Mouse (Mus musculus): ENCODE data around the gene Zan.

Zan gene

GRCm38 (mm10) chr5:137419105-137419504, 57.8 kb downstream of the Zan start:
- no peak for DNase-seq (ENCODE audit: low read depth, low spot score)

GRCm38 (mm10) chr5:137414253-137414652, 62.6 kb downstream of the Zan start:
- DNase-seq (ENCODE audit: low read depth, low spot score) = no peak

- DNase-seq (ENCODE audit: low read depth, low spot score) = no peak
Observed at GRCm38 (mm10) chr5:137411235-137411634, 65.6 kb downstream of the Zan start.

GRCm38 (mm10) chr5:137410549-137410948, 66.3 kb downstream of the Zan start:
- no peak for DNase-seq (ENCODE audit: low read depth, low spot score)

- DNase-seq (ENCODE audit: low read depth, low spot score) = no peak
Observed at GRCm38 (mm10) chr5:137410066-137410465, 66.8 kb downstream of the Zan start.

GRCm38 (mm10) chr5:137409451-137409850, 67.4 kb downstream of the Zan start:
- no peak for DNase-seq (ENCODE audit: low read depth, low spot score)

- DNase-seq (ENCODE audit: low read depth, low spot score) = no peak
Observed at GRCm38 (mm10) chr5:137404081-137404480, 72.8 kb downstream of the Zan start.

GRCm38 (mm10) chr5:137394456-137394855, 82.4 kb downstream of the Zan start:
- no peak for DNase-seq (ENCODE audit: low read depth, low spot score)

GRCm38 (mm10) chr5:137391641-137392040, 85.2 kb downstream of the Zan start:
- no peak for DNase-seq (ENCODE audit: low read depth, low spot score)

GRCm38 (mm10) chr5:137386712-137387111, 90.2 kb downstream of the Zan start:
- DNase-seq (ENCODE audit: low read depth, low spot score) = no peak

- no peak for DNase-seq (ENCODE audit: low read depth, low spot score)
Observed at GRCm38 (mm10) chr5:137383441-137383840, 93.4 kb downstream of the Zan start.

- DNase-seq (ENCODE audit: low read depth, low spot score) = peak; percentile 80
Observed at GRCm38 (mm10) chr5:137381152-137381551, 95.7 kb downstream of the Zan start.

GRCm38 (mm10) chr5:137377603-137378002, 99.3 kb downstream of the Zan start:
- DNase-seq (ENCODE audit: low read depth, low spot score) = peak; percentile 30

GRCm38 (mm10) chr5:137377176-137377575, 99.7 kb downstream of the Zan start:
- DNase-seq (ENCODE audit: low read depth, low spot score) = no peak

- DNase-seq (ENCODE audit: low read depth, low spot score) = peak; percentile 53
Observed at GRCm38 (mm10) chr5:137376722-137377121, 100.1 kb downstream of the Zan start.

- peak; percentile 47 for DNase-seq (ENCODE audit: low read depth, low spot score)
Observed at GRCm38 (mm10) chr5:137376198-137376597, 100.7 kb downstream of the Zan start.

- DNase-seq (ENCODE audit: low read depth, low spot score) = no peak
Observed at GRCm38 (mm10) chr5:137375627-137376026, 101.2 kb downstream of the Zan start.

GRCm38 (mm10) chr5:137374521-137375080, 102.3 kb downstream of the Zan start:
- no peak for DNase-seq (ENCODE audit: low read depth, low spot score)

GRCm38 (mm10) chr5:137373371-137373950, 103.4 kb downstream of the Zan start:
- DNase-seq (ENCODE audit: low read depth, low spot score) = no peak

- DNase-seq (ENCODE audit: low read depth, low spot score) = no peak
Observed at GRCm38 (mm10) chr5:137369665-137370064, 107.2 kb downstream of the Zan start.

- no peak for DNase-seq (ENCODE audit: low read depth, low spot score)
Observed at GRCm38 (mm10) chr5:137358382-137358781, 118.5 kb downstream of the Zan start.

GRCm38 (mm10) chr5:137354091-137354490, 122.8 kb downstream of the Zan start:
- DNase-seq (ENCODE audit: low read depth, low spot score) = no peak
